Mouse (Mus musculus) cerebellum, adult 2 months (tissue): ENCODE measurements at regions not wholly inside any gene's neighbourhood (a gene's known extent, or its start where the extent isn't known, plus 50 kb on each side); places are given as distances from the start of the nearest gene placed in this dataset.
A peak's percentile ranks its signal among the peaks of the same experiment; 100 is the strongest.

Source experiments
- DNase-seq, 2 experiments: peaks; one replicate each; pipeline ENCODE4 v3.0.0; 2021
- H3K27ac ChIP-seq: fragments of 200-500 bp; 2 replicates; pipeline ENCODE4 v1.5.1; 2012; ENCODE audit warnings: low read length, control low read depth, inconsistent platforms; ENCODE audit not compliant: insufficient read depth
- H3K27me3 ChIP-seq: fragments of 200-500 bp; 2 replicates; pipeline ENCODE4 v1.6.1; 2012; ENCODE audit warnings: inconsistent platforms, mild to moderate bottlenecking, low read length, moderate library complexity; ENCODE audit not compliant: control insufficient read depth, insufficient read depth
- H3K4me1 ChIP-seq: fragments of 200-500 bp; 2 replicates; pipeline ENCODE4 v1.6.1; 2011; ENCODE audit warnings: low read length; ENCODE audit not compliant: control insufficient read depth, insufficient read depth
- H3K4me3 ChIP-seq: fragments of 200-500 bp; replicated peaks from 2 replicates; pipeline ENCODE3; 2011; ENCODE audit warnings: mild to moderate bottlenecking, low read depth, low read length, control low read depth; ENCODE audit not compliant: insufficient read depth
- CTCF ChIP-seq: fragments of 200-500 bp; IDR thresholded peaks from 2 replicates; pipeline ENCODE4 v1.5.1; 2011; ENCODE audit warnings: low read depth, mild to moderate bottlenecking, control low read depth, low read length, moderate library complexity, borderline replicate concordance; ENCODE audit not compliant: insufficient read depth
- POLR2A ChIP-seq: fragments of 200-500 bp; IDR thresholded peaks from 2 replicates; pipeline ENCODE4 v1.6.1; 2011; ENCODE audit warnings: low read length, control low read depth, borderline replicate concordance; ENCODE audit not compliant: insufficient read depth
- WGBS: fragments of 180-500 bp; shearing (Covaris S2); methylation state at CpG from one replicate; pipeline ENCODE4 v1.1.7; 2018; 5-methylcytosine and 5-hydroxymethylcytosine counted together

GRCm38 (mm10) chr5:28689136-28689535 lies 222.1 kb upstream of the Shh start:
- H3K27ac ChIP-seq, result no peak overlapping the region
- H3K4me3 ChIP-seq, result no peak overlapping the region
- 90% methylated on average over 3 of the region's 3 CpGs for WGBS
- DNase-seq, result no peak
- H3K4me1 ChIP-seq, result peaks cover 14% of the 10 kb centered on the region
- no peaks in the 10 kb centered on the region for H3K27me3 ChIP-seq
- no peak for TF ChIP-seq CTCF
- TF ChIP-seq POLR2A, result no peak

DNA sequence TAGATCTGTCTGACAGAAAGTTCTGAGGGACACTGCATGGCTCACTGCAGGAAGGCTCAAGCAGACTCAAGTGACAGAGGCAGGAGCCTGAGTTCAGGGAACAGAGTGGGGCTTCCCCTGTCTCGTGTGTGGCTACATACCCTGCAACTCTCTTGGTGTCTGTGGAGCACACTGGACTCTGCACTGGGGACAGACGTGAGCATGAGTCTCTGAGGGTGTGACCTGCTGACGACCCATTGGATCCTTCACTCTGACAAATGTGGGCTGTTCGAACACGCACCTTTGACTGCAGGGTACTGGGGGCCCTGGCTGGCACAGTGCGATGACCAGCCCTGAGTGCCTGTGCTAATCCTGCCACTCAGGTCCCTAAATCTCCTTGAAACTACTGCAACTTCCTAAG lies 215.8 kb upstream of the Shh start:
- DNase-seq, result no peak
- H3K4me1 ChIP-seq, result no peaks in the 10 kb centered on the region
- no peaks in the 10 kb centered on the region; the same call in 1 of the 2 replicates for H3K27me3 ChIP-seq
- TF ChIP-seq POLR2A (no peak), CTCF (no peak)
- no peak overlapping the region for H3K4me3 ChIP-seq
- WGBS, result 84% methylated on average over 6 of the region's 6 CpGs
- H3K27ac ChIP-seq, result no peak overlapping the region

GRCm38 (mm10) chr5:28680311-28680710 lies 213.3 kb upstream of the Shh start:
- DNase-seq, result no peak
- WGBS, result 94% methylated on average over 1 of the region's 1 CpGs
- Histone ChIP-seq H3K27ac (no peak overlapping the region), H3K4me3 (no peak overlapping the region), H3K4me1 (no peaks in the 10 kb centered on the region), H3K27me3 (no peaks in the 10 kb centered on the region; the same call in 1 of the 2 replicates)
- TF ChIP-seq CTCF, result no peak
- TF ChIP-seq POLR2A, result no peak

DNA sequence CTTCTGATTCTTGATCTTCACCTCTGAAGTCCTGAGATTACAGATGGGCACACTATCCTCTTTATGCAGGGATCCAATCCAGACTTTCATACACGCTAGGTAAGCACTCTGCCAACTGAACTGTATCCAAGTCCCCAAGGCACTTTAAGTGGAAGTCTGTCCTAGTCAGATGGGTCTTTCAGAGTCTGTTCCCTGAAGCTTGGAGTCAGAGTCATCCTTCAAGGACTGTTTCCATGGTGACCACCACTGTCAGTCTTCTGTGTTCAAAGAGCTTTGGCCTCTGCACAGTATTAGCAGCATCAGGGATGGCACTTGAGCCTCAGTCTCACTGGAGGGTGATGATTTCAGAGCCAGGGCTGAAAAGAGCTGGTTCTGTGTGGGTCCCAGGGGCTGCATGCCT lies 212.7 kb upstream of the Shh start:
- TF ChIP-seq CTCF (no peak), POLR2A (no peak)
- 34% methylated on average over 1 of the region's 1 CpGs for WGBS
- DNase-seq, result peak in 1 of 2 experiments; percentile 4
- no peak overlapping the region for H3K4me3 ChIP-seq
- H3K27ac ChIP-seq, result no peak overlapping the region
- H3K27me3 ChIP-seq, result no peaks in the 10 kb centered on the region; the same call in 1 of the 2 replicates
- no peaks in the 10 kb centered on the region for H3K4me1 ChIP-seq

DNA sequence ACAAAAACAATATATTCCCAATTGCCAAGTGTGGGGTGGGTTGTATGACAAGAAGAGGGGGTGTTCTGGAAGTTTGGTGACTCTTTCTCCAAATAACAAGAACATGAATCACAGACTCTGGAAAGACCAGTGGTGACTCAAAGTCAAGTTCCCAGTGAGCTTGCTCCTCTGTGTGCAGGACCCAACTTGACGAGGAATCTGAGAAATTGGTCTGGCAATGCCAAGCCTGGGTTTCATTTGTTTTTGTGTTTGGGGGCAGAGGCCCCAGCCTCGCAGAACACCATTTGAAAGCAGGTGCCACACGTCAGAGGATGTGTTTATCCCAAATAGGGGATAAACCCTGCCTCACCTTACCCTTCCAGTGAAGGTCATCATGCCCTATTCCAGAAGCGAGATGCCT lies 163.1 kb upstream of the Shh start:
- 93% methylated on average over 4 of the region's 4 CpGs for whole genome bisulfite sequencing
- TF ChIP-seq POLR2A, result no peak

GRCm38 (mm10) chr5:28611885-28612284 lies 144.8 kb upstream of the Shh start:
- H3K4me3 ChIP-seq, result no peak overlapping the region
- H3K27me3 ChIP-seq, result no peaks in the 10 kb centered on the region
- peaks cover 8% of the 10 kb centered on the region for H3K4me1 ChIP-seq
- H3K27ac ChIP-seq, result no peak overlapping the region
- WGBS, result 5% methylated on average over 3 of the region's 3 CpGs
- DNase-seq, result peak; percentile 67 to 85
- TF ChIP-seq CTCF (no peak), POLR2A (no peak)

More for the DNA sequence above, 163.1 kb upstream of the Shh start:
- Histone ChIP-seq H3K4me3 (no peak overlapping the region), H3K27me3 (no peaks in the 10 kb centered on the region), H3K4me1 (no peaks in the 10 kb centered on the region), H3K27ac (no peak overlapping the region)
- DNase-seq, result no peak

DNA sequence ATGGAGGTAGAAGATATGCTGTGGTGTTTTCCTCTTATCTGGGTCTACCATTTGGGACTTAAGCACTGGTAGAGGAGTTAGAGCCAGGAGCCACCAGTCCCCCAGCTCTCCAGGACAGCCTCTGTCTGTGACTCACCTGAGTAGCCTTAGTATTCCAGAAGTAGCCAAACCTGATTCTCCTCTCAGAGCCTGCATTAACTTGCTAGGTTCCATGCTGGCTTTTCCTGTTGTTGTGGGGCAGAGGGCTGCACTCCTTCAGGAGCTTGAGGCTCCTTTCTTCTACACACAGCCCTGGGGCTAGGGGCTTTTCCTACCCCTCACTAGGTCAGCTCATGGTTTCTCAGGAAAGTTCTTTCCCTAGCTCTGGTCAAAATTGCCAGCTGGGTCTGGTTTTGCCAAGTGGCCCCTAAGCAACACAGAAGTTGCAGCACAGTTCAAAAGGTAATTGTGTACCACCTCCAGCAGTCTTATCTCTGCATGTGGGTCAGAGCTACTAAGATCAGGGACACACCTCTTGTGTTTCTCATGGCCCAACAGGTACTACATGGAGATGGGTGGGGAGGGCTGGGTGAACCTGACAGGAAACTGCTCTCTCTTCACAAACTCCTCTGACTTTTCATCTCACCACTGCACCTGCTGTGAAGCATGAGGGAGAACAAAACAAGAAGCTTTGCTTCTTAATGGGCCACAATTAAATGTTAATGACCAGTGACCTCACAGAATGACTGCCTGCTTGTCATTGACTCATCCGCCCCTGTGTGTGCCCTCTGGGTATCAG lies 129.7 kb upstream of the Shh start:
- no peaks in the 10 kb centered on the region for H3K27me3 ChIP-seq
- H3K4me1 ChIP-seq, result no peaks in the 10 kb centered on the region
- H3K4me3 ChIP-seq, result no peak overlapping the region
- no peak for DNase-seq
- TF ChIP-seq CTCF, result no peak
- no peak for TF ChIP-seq POLR2A
- no peak overlapping the region for H3K27ac ChIP-seq
- WGBS, result 57% methylated on average over 1 of the region's 1 CpGs

DNA sequence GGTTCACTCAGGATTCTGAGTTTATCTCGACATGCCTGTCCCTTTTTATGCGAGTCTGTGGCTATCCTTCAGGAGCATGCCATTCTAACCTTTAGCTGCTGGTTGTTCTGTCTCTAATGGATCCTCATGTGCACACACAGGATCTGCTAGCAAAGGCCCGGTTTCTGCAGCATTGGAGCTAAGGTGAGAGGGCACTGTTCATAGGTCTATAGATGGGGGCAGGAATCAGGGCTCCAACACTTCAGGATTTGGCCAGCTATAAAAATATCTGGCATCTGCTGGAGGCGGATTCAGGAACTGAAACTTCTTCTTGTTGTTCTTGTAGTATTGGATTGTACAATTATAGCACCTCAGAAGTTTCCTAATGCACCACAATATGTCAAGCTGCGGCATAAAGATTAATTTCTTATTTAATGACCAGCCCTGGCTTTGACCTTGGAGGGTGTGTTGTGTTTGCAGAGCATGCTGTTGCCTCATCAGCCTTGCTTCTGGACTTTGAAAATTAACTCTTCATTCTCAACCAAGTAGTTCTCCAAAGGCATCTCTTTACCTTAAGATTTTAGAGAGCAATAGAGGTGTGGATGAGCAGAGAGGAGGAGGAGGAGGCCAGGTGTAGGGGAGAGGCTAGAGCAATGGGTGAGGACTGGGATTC lies 104.4 kb upstream of the Shh start:
- TF ChIP-seq POLR2A, result no peak
- TF ChIP-seq CTCF, result no peak
- Histone ChIP-seq H3K27ac (no peak overlapping the region), H3K27me3 (no peaks in the 10 kb centered on the region), H3K4me1 (no peaks in the 10 kb centered on the region), H3K4me3 (no peak overlapping the region)
- DNase-seq, result no peak
- WGBS, result 85% methylated on average over 5 of the region's 5 CpGs
